Mouse (Mus musculus) telencephalon, adult 2 months (tissue): ENCODE data around the gene Gm17571.
A peak's percentile ranks its signal among the peaks of the same experiment; 100 is the strongest.

ENCODE experiments used
- DNase-seq: peaks from one replicate; pipeline ENCODE4 v3.0.0-alpha.2; 2011; ENCODE audit warnings: low read depth, low spot score

The Gm17571 gene

DNA sequence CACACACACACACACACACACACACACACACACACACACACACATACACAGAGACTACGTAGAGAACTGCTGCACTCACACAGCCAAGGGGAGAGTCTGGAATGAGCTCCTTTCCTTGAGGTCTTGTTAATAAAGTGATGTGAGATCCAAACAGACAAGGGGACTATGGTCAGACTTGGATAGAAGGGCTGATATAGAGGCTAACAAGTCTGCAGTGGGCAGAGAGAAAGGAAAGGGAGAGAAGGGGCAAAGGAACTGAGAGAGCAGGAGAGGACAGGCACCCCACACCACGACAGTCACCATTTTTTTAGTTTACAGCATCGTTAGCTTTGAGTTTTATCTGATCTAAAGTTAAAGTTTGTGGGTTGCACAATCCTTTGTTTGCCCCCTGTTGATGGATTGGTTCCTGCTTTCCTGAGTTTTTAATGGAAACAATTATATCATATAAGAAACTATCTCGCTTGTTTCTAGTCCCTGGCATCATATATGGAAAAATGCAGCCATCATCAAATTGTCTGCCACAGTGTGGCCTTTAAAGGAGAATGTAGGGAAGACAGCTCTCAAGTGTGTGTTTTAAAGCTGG, at the start of gene Gm17571:
Gm17571 (minus strand) TSS at position 51 of the 583 bp plus-strand sequence.
- no peak for DNase-seq

DNA sequence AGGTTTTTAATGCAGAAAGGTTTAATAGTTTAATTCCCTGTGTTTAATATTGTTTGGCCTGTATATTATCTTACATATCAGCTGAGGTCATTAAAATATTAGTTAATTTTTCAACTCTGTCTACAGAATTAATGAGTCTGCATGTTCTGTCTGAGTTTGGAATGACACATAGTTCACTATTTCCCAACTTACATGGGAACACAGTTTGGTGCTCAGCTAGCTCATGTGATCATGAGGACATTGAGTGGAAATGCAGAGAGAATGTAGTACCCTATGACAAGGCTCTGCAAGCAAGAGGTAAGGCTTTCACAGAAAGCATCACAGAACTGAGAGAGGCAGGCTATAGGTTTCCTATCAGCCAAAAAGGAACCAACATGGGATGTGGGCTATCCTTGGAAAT, 49.0 kb upstream of the Gm17571 start:
- DNase-seq = no peak

- no peak for DNase-seq
Observed at GRCm38 (mm10) chr9:13493746-13494145, 47.2 kb upstream of the Gm17571 start.

DNA sequence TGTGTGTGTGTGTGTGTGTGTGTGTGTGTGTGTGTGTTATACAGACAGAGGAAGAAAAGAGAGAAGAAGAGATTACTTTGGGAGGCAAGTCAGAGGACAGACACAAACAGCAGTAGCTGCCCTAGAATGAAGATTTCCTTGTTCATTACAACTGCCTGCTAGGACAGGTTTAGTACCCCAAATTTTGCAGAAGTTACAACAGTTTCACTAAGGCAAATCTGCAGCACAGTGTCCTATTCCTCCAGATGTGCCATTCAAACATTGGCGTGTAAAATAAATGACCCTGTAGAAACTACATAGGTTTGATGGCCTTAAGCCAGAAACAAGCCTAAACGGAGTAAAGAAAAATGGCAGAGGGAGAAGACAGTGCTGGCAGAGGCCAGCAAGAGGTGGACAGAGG, 46.3 kb upstream of the Gm17571 start:
- DNase-seq = no peak

DNA sequence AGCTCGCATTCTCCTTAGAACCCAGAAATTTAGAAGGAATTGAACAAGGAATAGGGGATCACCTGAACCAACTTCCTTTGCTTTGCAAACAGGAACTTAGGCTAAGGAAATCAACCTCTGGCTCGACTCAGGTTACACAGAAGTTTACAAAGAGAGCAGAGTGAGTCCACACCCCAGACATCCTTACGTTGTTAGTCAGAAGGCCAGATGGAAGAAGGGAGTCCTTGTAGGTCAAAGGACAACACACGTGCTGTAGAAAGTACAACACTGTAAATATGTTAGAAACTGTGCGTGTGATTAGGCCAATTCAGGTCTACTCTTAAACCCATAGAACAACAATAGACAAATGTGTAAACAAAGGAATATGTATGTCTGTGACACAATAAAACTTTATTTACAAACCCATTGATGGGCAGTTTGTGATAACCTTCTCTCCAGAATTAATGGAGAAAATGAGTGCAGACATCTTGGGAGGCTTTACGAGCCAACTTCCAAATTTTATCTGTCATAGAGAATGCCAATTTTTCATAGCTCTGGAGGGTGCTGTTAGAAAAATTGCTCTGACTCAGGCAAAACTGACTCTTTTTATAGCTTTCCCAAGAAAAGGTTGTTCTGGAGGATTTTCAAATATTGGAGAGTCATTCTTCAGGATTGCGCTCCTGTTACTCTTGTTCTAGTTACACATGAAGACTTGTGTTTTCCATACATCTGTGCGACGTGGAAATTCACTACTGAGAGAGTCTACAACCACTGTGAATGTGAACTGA, 45.5 kb upstream of the Gm17571 start:
- DNase-seq = no peak

DNA sequence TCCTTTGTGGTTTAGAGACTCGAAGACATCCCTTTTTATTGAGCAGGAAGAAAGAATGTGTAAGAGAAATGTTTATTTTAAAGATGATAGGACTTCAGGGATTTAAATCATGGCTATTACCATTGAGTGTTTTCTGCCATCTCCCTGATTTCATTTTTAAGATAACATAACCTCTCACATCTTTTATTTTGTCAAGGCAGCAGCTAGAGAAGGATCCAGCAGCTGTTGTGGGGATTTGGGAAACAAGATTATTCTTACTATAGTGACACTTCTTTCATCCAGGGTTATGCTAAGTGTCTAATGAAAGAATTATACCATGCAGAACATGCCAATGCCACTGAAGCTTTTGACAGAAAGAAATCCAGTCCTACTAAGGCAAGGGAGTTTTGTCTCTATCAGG, 44.6 kb upstream of the Gm17571 start:
- no peak for DNase-seq

GRCm38 (mm10) chr9:13485914-13486313, 39.4 kb upstream of the Gm17571 start:
- DNase-seq = no peak

- DNase-seq = peak; percentile 57
Observed at GRCm38 (mm10) chr9:13484267-13485240, 38.0 kb upstream of the Gm17571 start.

GRCm38 (mm10) chr9:13483199-13484068, 36.9 kb upstream of the Gm17571 start:
- no peak for DNase-seq

GRCm38 (mm10) chr9:13479275-13479674, 32.7 kb upstream of the Gm17571 start:
- DNase-seq = no peak

GRCm38 (mm10) chr9:13474951-13475350, 28.4 kb upstream of the Gm17571 start:
- no peak for DNase-seq

DNA sequence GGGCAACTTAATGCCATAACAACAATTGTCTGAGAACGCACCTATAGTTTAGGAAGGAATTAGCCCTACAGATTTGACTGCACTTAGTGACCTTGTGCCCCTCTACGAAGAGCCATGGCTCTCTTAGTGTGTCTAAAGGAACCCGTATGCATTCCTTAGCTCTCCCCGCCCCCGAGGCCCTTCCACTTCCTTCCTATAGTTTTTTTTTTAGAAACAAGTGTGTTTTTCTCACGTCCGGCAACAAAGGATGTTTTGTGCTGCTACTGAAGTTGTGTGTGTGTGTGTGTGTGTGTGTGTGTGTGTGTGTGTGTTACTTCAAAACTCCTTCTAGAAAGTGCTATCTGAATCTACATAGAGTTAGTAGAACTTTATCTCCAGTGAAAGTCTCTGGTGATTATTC, 23.5 kb upstream of the Gm17571 start:
- no peak for DNase-seq

GRCm38 (mm10) chr9:13468778-13469177, 22.2 kb upstream of the Gm17571 start:
- DNase-seq = no peak

GRCm38 (mm10) chr9:13467745-13468144, 21.2 kb upstream of the Gm17571 start:
- no peak for DNase-seq

DNA sequence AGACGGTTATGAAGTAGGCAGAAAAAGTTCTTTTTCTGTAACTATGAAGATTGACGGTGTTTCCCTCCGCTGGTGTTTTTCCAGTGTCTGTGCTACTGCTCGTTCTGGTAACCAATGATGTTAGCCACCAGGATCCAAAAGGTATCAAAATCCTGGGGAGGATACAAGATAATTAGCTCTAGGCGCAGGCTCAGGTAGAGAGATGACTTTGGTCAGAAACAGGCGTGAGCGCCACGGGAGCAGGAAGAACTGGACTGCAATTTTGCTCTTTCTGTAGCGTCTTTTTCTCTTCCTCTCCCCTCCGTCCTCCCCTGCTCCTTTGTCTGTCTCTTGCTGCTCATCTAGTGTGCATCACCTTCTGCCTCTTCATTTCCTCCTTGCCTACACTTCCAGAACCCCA, 20.3 kb upstream of the Gm17571 start:
- DNase-seq = no peak

DNA sequence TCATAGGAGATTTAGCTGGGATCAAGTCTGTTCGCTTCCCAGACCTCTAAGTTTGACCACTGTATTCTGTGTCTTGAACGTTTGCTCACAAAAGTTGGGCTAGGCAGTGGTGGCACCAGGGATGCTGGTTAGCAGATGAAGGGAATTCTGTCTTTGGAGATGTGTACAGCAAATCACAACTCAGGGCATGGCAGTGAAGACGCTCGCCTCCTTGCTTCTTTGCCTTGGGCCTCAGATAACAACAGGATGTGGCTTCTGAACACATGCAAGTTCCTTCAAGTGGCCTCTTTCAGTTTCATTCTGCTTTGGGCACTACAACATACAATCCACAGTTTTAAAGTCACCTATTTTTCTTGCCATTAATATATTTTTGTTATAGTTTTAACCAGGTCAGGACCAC, 19.8 kb upstream of the Gm17571 start:
- no peak for DNase-seq

DNA sequence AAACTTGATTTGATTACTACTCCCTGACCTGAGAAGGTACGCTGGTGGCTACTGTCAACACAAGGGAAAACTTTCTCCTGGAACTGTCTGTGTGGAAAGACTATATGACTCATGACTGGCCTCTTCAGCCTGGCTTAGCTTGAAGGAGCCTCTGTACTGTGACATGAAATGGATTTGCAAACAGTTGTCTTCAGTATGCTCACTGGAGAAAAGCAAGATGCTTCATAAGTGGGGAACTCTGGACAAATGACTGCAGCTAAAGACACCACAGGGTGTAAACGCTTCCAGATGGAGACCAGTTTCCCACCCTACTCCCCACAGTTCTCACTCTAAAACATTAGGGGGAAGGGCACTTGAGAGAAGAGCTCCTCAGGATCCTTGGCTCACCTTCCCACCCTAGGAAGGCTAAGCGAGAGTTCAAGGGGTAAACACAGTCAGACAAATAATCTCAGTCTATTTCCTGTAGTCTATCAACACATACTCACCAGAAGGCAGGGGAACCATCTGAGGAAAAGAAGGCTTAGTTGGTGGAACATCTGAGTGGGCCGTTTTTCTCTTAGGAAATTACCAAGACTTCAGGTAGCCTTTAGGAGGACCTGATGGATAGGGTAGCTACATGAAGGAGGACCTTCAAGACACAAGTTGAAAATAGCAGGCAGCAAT, 18.9 kb upstream of the Gm17571 start:
- DNase-seq = no peak

DNA sequence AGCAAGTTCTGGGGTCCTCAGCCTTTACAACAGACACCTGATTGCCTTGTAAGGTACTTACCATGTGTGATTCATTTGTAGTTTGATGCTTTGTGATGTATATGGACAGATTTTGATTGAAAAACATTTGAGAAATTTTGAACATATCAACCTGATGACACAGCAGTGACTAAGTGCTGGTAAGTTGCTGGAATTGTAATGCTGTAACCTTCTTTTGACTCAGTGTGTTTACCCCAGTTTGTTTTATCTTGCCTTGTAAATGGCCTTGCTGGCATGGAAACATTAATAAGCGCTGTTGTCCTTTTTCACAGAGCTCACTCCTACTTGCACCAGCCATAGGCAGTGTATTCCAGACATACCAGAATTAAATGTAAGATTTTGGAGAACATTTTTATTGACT, 14.4 kb upstream of the Gm17571 start:
- DNase-seq = no peak

GRCm38 (mm10) chr9:13460012-13460411, 13.5 kb upstream of the Gm17571 start:
- no peak for DNase-seq

DNA sequence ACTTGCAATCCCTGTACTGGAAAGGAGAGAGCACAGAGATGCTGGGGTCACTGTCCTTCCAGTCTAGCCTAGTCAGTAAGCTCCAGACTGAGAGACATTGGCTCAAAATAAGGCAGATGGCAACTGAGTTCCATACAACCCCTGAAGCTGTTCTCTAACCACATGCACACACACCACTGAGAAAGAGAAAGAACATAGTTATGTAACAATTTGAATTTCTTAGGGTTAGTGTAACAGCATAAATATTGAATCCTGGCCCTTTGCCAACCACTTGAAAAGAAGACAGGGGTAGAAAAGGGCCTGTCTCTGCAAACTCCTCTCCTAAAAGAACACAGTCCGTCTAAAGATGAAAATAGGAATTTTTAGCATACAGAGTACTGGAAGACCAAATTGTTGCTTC, 12.8 kb upstream of the Gm17571 start:
- DNase-seq = no peak

GRCm38 (mm10) chr9:13457774-13458173, 11.2 kb upstream of the Gm17571 start:
- peak; percentile 32 for DNase-seq
